9 mouse cellular contexts compared by ENCODE assay signal in the genomic region with DNA sequence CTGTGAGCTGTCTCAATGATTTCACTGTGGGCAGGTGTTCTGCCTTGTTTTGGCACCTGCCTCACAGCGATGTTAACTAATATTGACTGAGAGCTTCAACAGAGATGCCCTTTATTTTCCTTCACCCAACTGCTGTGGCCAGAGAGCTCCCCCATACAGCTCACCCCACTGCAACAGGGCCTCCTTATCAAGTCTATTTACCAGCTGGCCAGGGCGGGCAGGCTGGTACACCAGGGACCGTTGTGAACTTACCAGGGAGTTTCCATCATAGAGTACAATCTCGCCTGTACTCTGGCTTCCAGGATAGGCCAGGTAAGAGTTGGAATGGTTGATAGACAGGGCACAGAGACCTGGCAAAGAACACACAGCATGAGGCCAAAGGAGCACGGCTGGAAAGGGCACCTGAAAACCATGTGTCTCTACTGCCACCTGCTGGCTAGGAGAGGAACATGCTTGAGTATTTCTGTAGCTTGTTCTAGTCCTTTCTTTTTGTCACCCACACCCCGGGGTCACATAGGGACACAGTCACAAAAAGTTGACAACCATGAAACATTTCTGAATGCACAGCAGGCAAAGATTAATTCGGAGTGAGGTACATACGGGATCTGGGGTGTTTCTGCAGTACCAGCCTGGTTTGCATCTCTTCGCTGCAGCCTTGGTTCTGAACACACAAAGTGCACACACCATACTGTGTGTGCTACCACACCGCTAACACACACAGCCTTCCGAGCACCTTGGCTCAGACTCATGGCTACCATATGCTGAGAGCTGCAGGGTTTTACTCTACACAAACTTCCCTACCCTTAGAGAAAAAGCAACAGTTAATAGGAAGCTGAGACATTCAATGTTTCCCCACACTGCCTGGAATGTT. TPM values are rescaled to one million over a fixed set of nuclear protein-coding genes. Genes with fewer than 3 reads are reported as not detected.
DNase-seq lines count a peak whose midpoint lies in the region; ATAC-seq lines count a peak whose summit lies in the region.
"Had no signal": no experiment of that assay in that cellular context is flagged by ENCODE, and none has a peak within 500 bp of the region (broad histone marks: within the 10 kb centered on the region; RNA-seq: fewer than 3 reads in every experiment).

No protein-coding gene starts in this region.

- peak overlapping the region; percentile 54 for H3K9ac ChIP-seq in liver, embryonic 12.5 days
- H3K9ac ChIP-seq: embryonic facial prominence, embryonic 12.5 days had no signal

- peak; percentile 76 for DNase-seq in A20 (ENCODE audit: low read depth, low spot score)
- DNase-seq in adrenal gland, adult 8-10 months: peak; percentile 52
- DNase-seq in embryo, embryonic 11.5 days (ENCODE audit: low read depth, low spot score): peak; percentile 69
- DNase-seq in kidney, postnatal 10 days: peak; percentile 81
- peak; percentile 90 for DNase-seq in naive thymus-derived CD4-positive, alpha-beta T cell, adult 2 months (ENCODE audit: low read depth)
- DNase-seq in spleen, postnatal 4 days (ENCODE audit: low spot score in 2 of 2): peak; percentile 78 to 90

- no peak overlapping the region for H3K4me3 ChIP-seq in liver, embryonic 12.5 days
- H3K4me3 ChIP-seq: embryonic facial prominence, embryonic 12.5 days had no signal

- H3K4me2 ChIP-seq in liver, embryonic 12.5 days: peak overlapping the region; percentile 37
- H3K4me2 ChIP-seq: embryonic facial prominence, embryonic 12.5 days had no signal

- no peaks in the 10 kb centered on the region for H3K27me3 ChIP-seq in liver, embryonic 12.5 days (replicated peaks)
- H3K27me3 ChIP-seq: embryonic facial prominence, embryonic 12.5 days had no signal

- ATAC-seq in granulocyte monocyte progenitor cell, adult 5-6 weeks (replicated peaks; ENCODE audit: poor library complexity, severe bottlenecking): peak; percentile 85
- ATAC-seq in liver, embryonic 12.5 days: peak; percentile 56

- H3K4me1 ChIP-seq in liver, embryonic 12.5 days: peaks cover 67% of the 10 kb centered on the region

- 30% methylated on average over 11 of the region's 11 CpGs for WGBS in liver, embryonic 12.5 days (ENCODE audit: insufficient replicate concordance)

- peak overlapping the region; percentile 68 for H3K27ac ChIP-seq in liver, embryonic 12.5 days
- H3K27ac ChIP-seq: embryonic facial prominence, embryonic 12.5 days had no signal

- peaks cover 67% of the 10 kb centered on the region for H3K36me3 ChIP-seq in liver, embryonic 12.5 days

- H3K9me3 ChIP-seq in liver, embryonic 12.5 days (replicated peaks): no peaks in the 10 kb centered on the region
- H3K9me3 ChIP-seq: embryonic facial prominence, embryonic 12.5 days had no signal

RNA-seq across cellular contexts. Expression of gene Wipi1, which starts 26.7 kb away (rescaled TPM):
- 10 to 100 TPM; 32.2 to 43.7 (median 40.0) TPM for total RNA-seq in adrenal gland, adult 8-10 months (2022)
- 5.7 and 8.4 TPM in 2 replicates for total RNA-seq in granulocyte monocyte progenitor cell, adult 5-6 weeks (2014; fragmentation: Nextera tagmentation)
- total RNA-seq in granulocyte monocyte progenitor cell, adult 5-6 weeks (2017): 1.6 and 6.2 TPM in 2 replicates
- polyA plus RNA-seq in liver, embryonic 12.5 days (2016; fragmentation: Nextera tagmentation; extraction: Ambion mirVana): 31.7 and 33.5 TPM in 2 replicates
